Mouse (Mus musculus) kidney, adult 8-10 months (tissue): ENCODE measurements around the gene Cpa4.

Source experiments
- DNase-seq, 2 experiments: peaks; one replicate each; pipeline ENCODE4 v3.0.0; 2022

The Cpa4 gene

DNA sequence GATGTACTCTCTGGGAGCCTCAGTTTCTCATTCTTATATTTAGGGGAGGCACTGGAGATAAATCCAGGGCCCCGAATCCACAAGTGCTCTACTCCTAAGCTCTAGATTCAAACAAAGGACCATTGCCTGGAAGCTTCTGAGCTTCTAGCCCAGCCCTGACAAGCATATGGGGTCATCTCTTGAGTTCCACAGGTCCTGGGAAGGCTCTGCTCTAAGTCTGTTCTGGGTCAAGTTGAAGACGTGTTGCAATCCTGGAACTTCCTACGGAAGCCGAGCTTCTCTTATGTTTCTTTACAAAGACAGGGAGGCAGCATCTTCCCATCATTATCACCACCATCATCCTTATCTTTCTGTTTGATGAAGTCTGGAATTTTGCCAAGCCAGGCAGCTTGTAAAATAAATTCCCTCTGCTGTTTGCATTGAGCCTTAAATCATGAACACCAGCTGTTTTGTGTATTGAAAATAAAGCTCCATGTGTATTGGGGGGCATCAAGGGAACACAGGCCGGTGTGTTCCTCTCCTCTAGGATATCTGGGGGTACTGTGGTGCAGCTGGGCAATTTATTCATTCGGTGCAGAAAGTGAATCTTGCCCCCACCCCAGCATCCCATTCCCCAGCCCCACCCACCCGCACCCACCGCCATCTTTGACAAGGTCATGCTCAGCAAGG is 28.2 kb downstream of the Cpa4 start:
- DNase-seq = no peak

DNA sequence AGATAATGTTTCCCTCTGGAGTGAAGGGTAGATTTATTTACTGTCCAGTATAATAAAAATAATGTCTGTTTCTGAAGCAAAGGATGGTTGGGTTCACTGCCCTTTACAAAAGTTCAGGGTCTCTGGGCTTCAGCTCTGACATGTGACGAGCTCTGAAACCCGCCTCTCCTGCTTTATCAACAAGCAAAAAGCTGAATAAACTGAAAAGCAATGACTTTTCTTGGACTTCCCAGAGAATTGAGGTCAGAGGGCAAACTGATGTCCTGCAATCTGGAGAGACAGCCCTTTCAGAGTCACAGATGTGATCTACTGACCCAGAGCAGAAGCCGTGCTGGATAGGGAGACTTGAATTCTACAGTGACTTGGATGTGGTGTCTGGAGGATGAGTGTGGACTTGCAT is 31.9 kb downstream of the Cpa4 start:
- peak; percentile 8 to 10 for DNase-seq

DNA sequence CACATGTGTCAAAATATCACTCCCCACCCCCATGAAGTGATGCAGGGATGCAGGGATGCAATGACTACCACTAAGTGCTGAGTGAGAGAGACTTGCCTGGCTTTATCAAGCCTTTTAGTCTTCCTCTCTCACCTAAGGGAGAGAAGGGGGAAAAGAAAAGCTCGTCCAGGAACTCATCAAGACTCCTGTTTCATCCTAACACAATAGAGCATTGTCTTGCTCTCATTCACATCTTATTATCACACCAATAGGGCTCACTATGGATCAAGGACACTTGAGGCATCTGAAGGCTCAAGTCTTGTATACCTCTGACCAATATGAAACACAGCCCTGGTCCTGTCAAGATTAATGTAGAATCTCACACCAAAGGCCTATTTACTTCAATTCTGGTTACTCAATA is 32.8 kb downstream of the Cpa4 start:
- DNase-seq = no peak

DNA sequence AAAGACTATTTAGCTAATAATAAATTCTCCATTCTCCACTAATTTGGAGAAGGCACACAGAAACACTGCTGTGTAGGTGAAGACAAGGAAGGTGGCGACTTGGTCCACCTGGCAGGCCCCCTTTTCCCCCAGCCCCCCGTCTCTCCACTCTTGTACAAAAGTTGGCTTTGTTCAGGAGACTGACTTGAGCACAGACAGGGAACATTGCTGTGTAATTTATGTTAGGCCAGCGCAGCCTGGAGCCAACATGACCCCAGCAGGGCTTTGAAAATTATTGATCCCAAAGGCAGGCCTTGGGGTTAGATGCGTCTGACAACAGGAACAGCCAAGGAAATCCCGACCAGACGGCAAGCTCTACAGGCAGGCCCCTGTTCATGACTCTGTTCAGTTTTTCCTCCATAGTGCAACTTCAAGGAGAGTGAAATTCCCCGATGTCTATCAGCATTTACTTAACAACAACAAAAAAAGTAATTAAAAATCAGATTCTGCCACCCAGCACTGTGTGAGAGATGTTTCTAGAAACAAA is 36.2 kb downstream of the Cpa4 start:
- DNase-seq = no peak

DNA sequence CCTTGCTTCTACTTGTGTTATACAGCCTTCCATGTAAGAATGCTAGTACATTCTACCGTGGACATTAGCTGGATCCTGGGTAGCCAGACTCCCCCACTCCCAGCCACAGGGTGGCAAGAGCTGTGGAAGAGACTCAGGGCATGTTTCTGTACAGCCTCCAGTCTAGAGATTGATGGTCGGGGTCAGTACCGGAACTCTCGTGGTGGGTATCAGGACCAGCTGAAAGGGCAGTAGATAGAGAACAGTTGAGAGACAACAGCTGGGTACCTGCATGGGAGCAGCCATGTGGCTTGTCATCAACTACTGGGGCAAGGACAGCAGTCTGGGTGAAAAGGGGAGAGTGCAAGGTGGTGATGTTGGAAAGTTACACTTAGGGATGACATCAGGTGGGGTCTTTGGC is 36.9 kb downstream of the Cpa4 start:
- no peak for DNase-seq

DNA sequence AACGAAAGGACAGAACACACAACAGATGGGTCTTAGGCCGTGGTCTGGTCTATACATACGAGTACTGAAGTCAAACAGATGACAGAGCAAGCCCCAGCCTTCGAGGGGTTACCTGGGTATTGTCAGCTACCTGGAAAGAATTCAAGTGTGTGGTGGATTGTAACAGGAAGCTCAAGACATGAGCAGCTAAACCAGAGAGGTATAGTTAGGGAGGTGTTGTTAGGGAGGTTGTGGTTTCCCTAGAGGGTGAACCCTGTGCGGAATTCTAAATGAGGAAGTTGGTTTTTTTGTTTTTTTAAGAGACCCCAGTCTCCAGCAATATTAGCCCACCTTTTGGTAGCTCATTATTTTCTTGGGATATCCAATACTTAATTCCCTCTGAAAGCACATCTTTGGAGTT is 37.5 kb downstream of the Cpa4 start:
- DNase-seq = no peak

DNA sequence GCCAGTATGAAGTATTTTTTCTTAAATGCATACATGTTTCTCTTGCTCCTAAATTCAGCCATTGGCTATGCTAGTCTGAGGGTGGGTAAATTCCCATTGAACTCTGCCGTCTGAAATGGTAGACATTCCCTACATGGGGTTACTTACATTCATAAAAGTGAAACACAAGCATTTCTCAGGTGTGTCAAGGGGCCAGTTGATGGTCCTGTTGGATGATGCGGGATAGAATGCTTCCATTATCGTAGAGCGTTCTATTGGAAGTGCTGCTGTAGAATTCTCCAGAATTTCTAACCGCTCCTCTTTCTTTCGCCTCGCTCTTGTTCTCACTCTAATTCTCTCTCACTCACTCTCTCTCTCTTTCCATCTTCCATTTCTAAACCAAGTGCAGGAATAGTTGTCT is 42.5 kb downstream of the Cpa4 start, which contains the start of gene Cpa5:
Gene Cpa5 (plus strand): TSS at position 301 of the 400 bp plus-strand sequence.
- DNase-seq = no peak

DNA sequence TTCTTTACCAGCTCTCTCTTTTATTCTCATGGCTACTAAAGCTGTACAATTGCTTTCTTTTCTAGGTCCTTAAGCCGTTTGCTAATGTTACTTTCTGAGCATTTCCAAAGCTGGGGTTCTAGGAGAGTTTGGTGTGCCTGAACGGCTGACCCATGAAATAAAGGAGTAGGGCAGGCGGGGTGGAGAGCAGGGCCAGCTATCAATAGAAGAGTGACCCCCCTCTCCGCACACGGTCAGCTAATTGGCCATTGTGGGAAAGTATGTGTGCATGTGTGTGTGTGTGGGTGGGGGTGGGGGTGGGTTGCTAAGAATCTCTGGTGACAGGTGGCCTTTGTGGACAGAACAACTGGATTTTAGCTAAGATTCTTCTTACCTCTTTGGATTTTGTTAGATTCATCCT is 43.0 kb downstream of the Cpa4 start:
- no peak for DNase-seq

DNA sequence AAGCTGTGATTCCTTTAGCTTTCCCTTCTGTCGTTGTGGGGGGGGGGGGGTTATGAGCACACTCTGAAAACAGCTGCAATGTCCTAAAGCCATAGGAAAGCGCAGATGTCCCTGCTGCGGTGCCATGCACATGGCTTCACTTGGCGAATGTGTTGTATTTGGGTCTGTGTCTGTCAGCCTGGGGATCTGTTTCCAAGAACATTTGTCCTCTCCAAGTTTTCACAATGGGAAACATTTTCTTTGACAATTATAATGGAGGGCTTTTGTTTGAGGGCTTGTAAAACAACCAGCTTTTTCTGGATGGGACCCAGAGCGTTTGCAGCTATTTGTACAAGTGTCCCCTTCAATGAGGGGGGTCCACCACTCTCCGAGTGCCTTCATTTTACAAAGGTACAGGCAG is 46.1 kb downstream of the Cpa4 start:
- no peak for DNase-seq

DNA sequence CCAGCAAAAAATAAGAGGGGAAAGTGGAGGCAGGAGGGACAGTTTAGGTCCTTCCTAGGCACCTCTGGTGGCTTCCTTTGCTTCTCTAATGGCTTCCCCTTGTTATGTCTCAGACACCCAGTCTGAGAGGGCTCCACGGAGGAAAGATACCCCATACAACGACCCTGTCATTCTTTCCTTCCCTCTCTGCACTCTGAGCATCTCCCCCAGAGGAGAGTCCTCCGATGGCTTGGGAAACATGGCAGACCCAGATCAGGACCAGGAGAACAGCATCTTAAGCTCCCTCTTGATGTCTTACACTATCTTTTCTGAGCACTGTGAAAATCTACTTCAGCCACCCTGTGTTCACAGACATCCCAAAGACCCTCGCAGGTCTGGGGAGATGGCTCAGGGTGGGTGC is 47.6 kb downstream of the Cpa4 start:
- no peak for DNase-seq

DNA sequence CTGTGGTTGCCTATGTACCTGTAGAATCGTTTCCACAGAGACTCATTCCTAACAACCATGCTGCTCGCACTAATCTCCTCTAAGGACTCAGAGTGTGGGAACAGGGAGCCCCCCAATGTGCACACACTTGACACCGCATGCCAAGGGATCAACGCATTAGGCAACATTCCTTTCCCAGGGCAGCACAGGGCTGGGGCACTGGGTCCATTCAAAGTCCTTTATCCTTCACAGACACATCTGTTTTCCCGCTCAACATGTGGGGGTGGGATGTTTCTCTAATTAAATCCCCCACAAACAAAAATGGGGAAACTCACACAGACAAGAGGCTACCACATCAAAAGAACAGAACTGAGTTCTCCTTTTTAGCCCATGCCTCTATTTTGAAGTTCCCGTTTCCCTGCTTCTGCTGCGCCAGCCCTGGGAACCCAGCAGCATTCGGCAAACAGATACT is 48.3 kb downstream of the Cpa4 start:
- no peak for DNase-seq

DNA sequence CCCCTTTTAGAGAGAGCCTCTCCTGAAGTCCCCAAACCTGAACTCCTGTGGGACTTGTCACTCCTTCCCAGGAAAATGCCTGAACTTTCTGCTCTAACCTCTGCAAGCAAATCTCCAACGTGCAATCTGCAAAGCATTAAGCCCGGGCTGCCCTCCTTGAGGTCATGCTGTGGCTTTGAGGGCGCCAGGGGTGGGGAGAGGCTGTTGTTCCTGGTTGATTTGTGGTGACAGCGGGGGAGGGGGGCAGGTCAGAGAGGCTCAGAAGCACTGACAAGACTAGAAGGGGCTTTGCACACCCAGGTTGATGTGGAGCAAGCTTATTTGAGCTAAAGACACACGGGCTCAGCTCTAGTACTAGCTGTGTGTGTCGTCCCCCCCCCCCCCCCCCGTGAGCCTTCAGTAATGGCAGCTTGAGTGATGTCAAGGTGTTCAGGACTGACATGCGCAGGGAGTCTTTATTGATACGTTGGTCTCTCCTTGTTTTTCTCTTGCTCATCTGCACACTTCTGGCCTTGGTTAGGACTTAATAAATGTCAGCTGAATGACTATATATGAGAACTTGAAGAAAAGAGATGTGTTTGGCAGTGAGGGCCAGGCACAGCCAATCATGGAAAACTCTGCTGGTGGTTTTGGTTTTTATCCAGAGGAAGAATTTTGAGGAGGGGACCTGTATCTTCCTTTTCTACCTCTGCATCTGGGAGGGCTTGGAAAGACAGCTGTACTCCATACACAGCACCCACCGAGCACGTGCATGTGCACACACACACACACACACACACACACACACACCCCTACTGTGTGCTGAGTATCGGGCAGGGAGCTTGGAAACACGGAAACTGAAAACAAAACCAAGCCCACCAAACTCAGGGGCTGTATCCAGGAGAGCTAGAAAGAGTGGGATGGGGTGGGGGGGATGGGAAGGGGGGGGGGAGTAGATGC is 49.1 kb downstream of the Cpa4 start:
- no peak for DNase-seq

DNA sequence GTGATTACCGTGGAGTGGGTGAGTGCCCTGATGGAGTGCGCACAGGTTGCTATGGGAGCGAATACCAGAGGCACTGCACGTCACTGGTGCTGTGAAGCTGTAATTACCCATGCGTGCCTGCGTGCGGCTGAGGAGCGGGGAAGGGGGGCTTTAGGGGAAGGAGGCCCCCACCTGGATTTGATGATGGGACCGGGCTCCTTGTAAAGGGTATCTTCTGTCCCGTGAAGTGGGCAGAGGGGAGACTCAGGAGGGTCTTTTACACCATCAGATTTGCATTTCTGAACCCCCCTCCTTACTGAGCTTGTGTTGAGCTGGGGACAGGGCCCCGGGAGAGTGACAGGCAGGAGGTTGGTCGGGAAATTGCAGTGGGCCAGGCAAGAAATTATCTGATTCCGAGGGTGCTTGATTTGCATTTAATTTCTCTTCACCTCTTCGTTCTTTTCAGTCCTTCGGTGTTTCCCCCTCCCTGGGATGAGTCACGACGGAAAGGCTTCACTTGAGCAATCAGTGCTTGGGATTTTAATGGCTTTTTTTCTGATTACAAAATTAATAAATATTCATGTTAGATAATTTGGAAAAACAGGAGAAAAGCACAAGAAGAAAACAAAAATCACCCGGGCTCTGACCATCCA is 49.9 kb downstream of the Cpa4 start:
- no peak for DNase-seq

DNA sequence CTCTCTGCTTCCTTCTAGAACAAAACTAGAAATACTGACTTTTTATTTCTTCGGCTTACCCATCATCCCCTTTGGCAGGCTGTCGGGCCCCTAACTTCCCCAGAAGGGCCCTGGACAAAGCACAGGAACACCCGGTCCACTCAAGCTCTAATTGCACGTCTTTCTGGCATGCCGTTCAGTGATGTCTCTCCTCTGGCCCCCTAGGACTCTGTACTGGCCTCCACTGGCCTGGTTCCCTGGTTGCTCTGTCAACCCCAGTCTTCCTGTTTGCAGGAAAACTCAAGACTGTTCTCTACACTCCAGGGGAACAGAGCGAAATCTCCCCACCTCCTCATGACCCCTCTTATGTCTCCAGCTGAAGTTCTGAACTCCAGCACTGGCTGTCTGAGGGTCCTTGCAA is 50.6 kb downstream of the Cpa4 start:
- DNase-seq = no peak

DNA sequence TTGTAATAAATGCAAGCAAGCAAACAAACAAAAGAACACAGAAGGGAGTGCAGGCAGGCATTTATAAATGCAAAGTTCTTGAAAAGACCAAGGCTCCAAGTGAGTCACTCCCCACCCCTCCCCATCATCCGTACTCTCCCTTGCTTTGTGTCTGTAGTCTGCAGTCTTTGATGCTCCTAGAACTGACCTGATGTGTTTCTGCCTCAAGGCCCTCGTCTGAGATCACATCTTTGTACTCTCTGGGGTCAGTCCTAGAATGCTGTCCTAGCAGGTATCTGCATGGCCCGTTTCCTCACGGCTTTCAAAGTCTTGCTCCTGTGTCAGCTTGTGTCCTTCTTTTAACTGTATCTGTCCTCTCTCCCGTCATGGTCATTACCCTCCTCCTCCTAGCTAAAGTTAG is 51.4 kb downstream of the Cpa4 start:
- no peak for DNase-seq

DNA sequence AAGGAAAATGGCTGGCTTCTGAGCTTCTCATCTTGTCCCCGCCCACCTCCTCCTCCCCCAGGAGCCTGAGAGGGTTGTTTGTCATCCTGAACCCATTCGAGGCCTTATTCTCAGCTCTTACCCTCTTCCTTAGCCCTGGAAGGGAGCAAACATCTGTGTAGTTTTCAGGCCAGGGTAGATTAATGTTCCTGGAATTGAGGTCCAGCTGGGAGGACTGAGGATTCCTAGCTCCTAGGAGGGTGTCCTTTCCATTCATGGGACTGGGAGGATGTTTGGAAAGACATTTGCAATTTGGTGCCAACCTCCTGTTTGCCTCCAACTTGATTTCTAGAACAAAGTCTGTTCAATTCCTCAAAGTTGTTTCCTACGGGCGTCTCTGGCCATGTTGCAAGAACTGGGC is 52.4 kb downstream of the Cpa4 start:
- no peak for DNase-seq

DNA sequence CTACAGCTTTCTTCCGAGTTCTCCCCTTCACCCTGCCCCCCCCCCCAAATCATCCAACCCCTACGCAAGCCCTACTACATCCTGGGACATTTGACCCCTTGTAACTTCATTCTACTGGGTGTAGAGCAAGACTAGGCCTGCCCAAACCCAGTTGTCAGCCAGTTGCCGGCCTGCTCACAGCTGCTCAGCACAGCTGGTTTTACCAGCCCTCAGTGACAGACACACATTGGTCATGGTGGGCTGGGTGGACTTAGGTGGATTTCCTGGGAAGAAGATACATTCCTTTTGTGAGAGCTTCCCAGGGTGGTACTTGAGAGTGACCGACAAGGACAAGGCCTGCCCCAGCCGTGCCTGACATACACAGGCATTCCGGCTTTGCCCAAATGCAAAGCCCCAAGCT is 52.8 kb downstream of the Cpa4 start:
- no peak for DNase-seq

DNA sequence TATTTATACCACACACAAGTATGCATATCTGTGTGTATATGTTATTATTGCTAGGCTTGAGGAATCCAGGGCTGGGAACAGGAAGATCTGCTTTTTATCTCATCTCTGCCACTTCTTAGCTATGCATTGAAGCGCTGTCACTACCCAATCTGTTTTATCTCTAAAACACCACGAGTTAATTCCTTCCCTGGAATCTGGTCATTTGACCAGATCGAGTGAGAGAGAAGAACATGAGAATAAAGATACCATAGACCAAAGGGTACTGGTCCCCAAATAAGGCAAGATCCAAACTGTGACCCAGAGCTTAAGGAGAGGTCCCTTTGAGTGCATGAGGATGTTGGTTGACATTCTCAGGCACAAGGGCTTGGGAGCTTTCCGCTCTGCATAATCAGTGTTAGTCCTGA is 53.8 kb downstream of the Cpa4 start:
- DNase-seq = no peak

DNA sequence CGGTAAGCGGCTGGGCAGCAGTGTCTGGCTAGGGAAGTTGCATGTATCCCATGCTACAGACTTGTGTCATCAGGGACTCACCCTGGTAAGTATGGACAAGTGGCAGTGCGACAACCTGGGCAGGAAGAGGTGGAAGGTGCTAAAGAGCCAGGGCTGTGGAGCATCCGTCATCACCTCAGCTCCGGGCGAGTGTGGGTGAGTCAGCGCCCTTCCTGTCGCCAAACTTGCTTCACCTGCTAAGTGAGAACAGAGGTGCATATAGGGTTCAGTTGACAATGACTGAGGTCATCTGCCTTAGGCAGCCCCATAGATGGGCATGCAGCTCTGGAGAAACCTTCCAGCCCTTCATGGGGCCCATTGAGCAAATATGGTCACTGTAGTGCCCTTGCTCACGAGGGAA is 56.6 kb downstream of the Cpa4 start:
- no peak for DNase-seq

DNA sequence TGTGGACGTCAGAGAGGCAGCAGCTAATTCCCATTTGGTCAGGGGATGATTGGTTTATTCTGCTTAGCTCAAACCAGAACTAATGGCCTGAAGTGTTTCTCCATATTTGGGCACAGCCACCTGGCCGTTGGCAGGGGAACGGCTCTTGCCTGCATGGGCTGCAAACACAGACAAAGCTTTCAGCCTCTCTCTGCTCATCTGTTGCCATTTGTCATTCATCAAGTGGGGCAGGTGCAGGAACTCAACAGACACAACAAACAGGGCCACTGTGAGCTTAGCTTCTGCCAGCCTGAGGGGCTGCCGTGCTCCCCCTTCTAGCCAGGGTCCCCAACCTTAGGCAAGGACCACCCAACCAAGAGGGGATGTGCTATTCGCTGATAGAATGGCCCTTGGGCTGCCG is 60.0 kb downstream of the Cpa4 start:
- no peak for DNase-seq

DNA sequence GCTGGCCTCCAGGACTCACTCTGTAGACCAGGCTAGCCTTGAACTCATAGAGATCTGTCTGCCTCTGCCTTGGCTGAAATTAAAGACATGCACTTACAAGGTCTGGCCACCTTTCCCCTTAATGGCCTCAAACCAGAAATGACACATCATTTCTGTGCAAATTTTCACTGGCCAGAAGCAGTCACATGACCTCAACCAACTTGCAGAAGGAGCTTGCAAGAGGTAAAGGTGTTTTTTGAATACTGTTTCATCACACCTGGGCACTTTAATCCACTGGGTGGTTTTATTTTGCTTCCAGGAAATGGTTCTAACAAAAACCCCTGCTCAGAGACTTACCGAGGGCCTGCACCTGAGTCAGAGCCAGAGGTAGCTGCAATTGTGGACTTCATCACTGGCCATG is 61.8 kb downstream of the Cpa4 start:
- no peak for DNase-seq

DNA sequence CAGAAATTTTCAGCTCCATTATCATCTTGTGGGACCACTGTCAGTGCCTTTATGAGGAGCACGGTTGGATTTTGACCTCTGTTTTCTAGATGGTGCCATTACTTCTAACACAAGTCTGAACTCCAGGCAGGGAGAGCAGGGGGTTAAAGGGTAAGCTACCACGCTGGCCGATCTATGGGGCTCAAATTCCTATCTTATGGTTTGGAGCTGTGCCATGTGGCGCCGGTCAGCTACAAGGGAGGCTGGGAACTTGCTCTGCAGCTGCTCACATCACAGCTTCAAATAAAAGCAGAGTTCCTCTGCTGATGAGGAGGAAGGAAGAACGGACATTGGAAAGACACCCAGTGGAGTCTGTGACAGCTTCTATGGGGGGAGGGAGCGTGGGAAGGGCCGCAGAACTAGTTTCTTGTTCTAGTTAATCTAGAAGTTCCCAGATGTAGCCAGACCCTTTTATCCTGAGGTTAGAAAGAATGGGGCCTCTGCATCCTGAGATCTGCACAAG is 67.2 kb downstream of the Cpa4 start:
- no peak for DNase-seq

DNA sequence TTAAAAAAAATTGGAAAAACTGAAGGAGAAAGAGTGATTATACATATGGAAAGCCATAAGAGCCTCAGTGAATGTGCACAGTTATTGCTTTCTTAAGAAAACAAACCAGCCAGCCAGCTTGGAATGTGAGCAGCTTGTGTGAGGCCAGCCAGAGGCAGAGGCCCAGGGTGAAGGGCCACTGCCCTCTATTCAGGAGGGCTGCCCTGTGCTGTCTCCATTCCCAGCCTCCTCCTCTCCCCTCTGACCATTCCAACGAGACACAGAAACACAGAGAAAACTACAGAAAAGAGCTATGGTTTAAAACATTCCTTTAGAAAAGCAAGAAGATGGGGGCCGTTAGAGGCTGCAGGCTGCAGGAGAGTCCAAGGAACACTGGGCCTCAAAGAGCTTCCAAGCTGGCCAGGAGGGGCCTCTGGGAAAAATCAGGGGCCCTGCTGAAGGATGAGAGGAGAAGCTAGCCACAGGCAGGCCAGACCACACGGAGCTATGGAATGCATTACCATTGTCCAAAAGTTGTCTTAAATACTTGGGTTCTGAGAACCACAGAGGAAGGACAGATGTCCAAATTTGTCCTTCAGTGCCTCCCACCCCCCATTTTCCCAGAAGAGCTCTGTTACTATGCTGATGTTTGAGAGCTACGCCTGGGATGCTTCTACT is 68.1 kb downstream of the Cpa4 start:
- DNase-seq = no peak
